Mouse (Mus musculus) gastrocnemius, adult 8-10 months (tissue): ENCODE measurements around the gene Zscan2. TPM values are rescaled to one million over a fixed set of nuclear protein-coding genes. Genes with fewer than 3 reads are reported as not detected.

Experiments used
- DNase-seq, 2 experiments: peaks; one replicate each; pipeline ENCODE4 v3.0.0; 2022; ENCODE audit warnings: low spot score in 2 of 2
- total RNA-seq, 4 experiments: library from RNA; stranded (reverse); gene quantifications; 2 replicates each; pipeline ENCODE4 v1.2.4; 2022

The Zscan2 gene
- total RNA-seq, 4 experiments from 2014 or later: 1.8 to 2.4 (median 2.0) TPM

- DNase-seq: no peak
Observed at GRCm38 (mm10) chr7:80919647-80920008, 58.9 kb downstream of the Zscan2 start.

- DNase-seq: no peak
Observed at GRCm38 (mm10) chr7:80923165-80923564, 62.4 kb downstream of the Zscan2 start.

Other genes starting within 250 kb of the Zscan2 start
- gene Crtc3, start 172.0 kb upstream of the Zscan2 start, total RNA-seq: 10 to 100 TPM in 3 of 4 experiments, 1 to 10 TPM in 1; 8.9 to 11.6 (median 11.4) TPM
- gene Iqgap1, start 34.9 kb upstream of the Zscan2 start, total RNA-seq: 10 to 100 TPM in 2 of 4 experiments, 1 to 10 TPM in 2; 6.3 to 12.7 (median 10.6) TPM
- 1 to 10 TPM; 2.4 to 6.0 (median 3.8) TPM for gene Wdr73, start 40.3 kb downstream of the Zscan2 start, total RNA-seq
- gene Nmb, start 44.2 kb downstream of the Zscan2 start, total RNA-seq: 1 to 10 TPM; 2.4 to 5.0 (median 4.0) TPM
- gene Sec11a, start 86.9 kb downstream of the Zscan2 start, total RNA-seq: 10 to 100 TPM; 24.9 to 33.7 (median 25.5) TPM
- 10 to 100 TPM in 3 of 4 experiments, 1 to 10 TPM in 1; 9.1 to 14.1 (median 12.1) TPM for gene Zfp592, start 132.8 kb downstream of the Zscan2 start, total RNA-seq
- gene Alpk3, start 196.7 kb downstream of the Zscan2 start, total RNA-seq: 100 to 1,000 TPM; 273 to 345 (median 299) TPM